Mouse (Mus musculus): ENCODE measurements at regions not wholly inside any gene's neighbourhood (a gene's known extent, or its start where the extent isn't known, plus 50 kb on each side); places are given as distances from the start of the nearest gene placed in this dataset.

DNA sequence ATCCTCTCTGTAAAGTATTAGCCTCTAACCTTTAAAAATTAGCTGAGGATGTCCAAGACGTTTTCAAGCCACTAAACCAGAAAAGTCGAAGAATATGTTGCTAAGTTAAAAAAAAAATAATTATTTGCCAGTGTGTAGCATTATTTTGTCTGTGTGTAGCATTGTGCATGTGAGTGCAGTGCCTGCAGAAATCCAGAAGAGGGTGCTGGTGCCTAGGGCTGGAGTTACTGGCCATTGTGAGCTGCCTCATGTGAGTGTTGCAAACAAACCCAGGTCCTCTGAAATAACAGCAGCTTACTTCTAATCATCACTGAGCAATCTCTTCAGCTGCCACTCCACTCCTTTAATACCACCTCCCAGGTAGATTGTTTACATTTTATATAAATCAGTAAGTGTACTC is 345.0 kb downstream of the Ttll7 start:
- Histone ChIP-seq H3K9me3 (replicated peaks) (no peaks in the 10 kb centered on the region), H3K27ac (replicated peaks) (no peak overlapping the region), H3K4me3 (no peak overlapping the region), H3K4me1 (0 out of 2 replicates have a peak, but pooled peaks cover 4% of the 10 kb centered on the region), H3K27me3 (ENCODE audit: low read depth, poor library complexity, severe bottlenecking) (no peaks in the 10 kb centered on the region), H3K36me3 (no peaks in the 10 kb centered on the region)
- DNase-seq (ENCODE audit: low spot score) = no peak
- 51% methylated on average over 2 of the region's 2 CpGs for WGBS

GRCm38 (mm10) chr3:147211127-147211940 is 359.2 kb downstream of the Ttll7 start:
- no peak for DNase-seq (ENCODE audit: low spot score)
- H3K36me3 ChIP-seq = no peaks in the 10 kb centered on the region
- H3K4me1 ChIP-seq = peaks cover 12% of the 10 kb centered on the region
- H3K27ac ChIP-seq (replicated peaks) = no peak overlapping the region
- no peaks in the 10 kb centered on the region for H3K9me3 ChIP-seq (replicated peaks)
- 74% methylated on average over 5 of the region's 5 CpGs for WGBS
- H3K27me3 ChIP-seq (ENCODE audit: low read depth, poor library complexity, severe bottlenecking) = no peaks in the 10 kb centered on the region
- H3K4me3 ChIP-seq = no peak overlapping the region

GRCm38 (mm10) chr3:147228663-147229062 is 376.5 kb downstream of the Ttll7 start:
- DNase-seq (ENCODE audit: low spot score) = no peak
- H3K27ac ChIP-seq (replicated peaks) = no peak overlapping the region
- WGBS = 88% methylated on average over 2 of the region's 2 CpGs
- no peaks in the 10 kb centered on the region for H3K9me3 ChIP-seq (replicated peaks)
- H3K36me3 ChIP-seq = no peaks in the 10 kb centered on the region
- no peak overlapping the region for H3K4me3 ChIP-seq
- H3K4me1 ChIP-seq = no peaks in the 10 kb centered on the region
- no peaks in the 10 kb centered on the region for H3K27me3 ChIP-seq (ENCODE audit: low read depth, poor library complexity, severe bottlenecking)

DNA sequence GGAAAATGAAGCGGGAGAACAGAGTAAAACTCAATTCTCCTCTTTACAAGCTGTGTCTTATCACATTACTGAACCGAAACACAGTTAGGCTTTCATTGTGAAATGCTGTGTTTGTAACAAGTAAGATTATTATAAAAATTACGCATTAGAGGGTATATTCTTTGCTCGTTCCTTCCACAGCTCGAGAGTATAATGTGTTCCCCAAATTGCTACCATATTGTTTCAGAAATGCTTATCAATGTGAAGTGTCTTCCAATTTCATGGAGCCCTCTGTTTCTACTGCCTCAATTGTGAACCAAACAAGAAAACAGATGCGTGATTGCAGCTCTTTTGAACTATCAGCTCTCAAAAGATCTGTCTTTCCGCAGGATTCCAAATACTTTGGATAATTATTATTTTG is 378.4 kb downstream of the Ttll7 start:
- Histone ChIP-seq H3K27ac (replicated peaks) (no peak overlapping the region), H3K4me3 (no peak overlapping the region), H3K4me1 (no peaks in the 10 kb centered on the region), H3K36me3 (no peaks in the 10 kb centered on the region), H3K27me3 (ENCODE audit: low read depth, poor library complexity, severe bottlenecking) (no peaks in the 10 kb centered on the region), H3K9me3 (replicated peaks) (no peaks in the 10 kb centered on the region)
- WGBS = 96% methylated on average over 7 of the region's 7 CpGs
- DNase-seq (ENCODE audit: low spot score) = no peak

DNA sequence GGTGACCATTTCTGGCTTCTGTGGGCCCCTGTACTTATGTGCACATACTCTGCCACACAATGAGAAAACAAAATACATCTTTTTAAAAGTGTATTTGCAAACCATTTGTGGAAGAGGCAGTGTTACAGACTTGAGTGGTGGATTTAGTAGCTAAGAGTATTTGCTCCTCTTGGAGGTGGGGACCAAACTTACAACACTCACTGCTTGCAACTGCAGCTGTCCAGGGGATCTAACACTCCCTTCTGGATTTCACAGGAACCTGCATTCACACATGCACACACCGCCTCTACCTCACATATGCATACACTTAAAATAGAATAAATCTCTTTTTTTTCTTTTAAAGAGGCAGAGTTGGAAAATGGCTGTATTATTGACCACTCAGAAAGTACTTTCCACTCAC is 386.2 kb downstream of the Ttll7 start:
- Histone ChIP-seq H3K27ac (replicated peaks) (no peak overlapping the region), H3K27me3 (ENCODE audit: low read depth, poor library complexity, severe bottlenecking) (peaks cover 21% of the 10 kb centered on the region), H3K36me3 (no peaks in the 10 kb centered on the region), H3K4me3 (no peak overlapping the region), H3K9me3 (replicated peaks) (no peaks in the 10 kb centered on the region), H3K4me1 (peaks cover 15% of the 10 kb centered on the region)
- 81% methylated on average over 1 of the region's 1 CpGs for WGBS
- DNase-seq (ENCODE audit: low spot score) = no peak

- Histone ChIP-seq H3K27me3 (ENCODE audit: low read depth, poor library complexity, severe bottlenecking) (peaks cover 31% of the 10 kb centered on the region), H3K36me3 (no peaks in the 10 kb centered on the region), H3K4me3 (no peak overlapping the region), H3K4me1 (peaks cover 15% of the 10 kb centered on the region), H3K9me3 (replicated peaks) (no peaks in the 10 kb centered on the region), H3K27ac (replicated peaks) (no peak overlapping the region)
- DNase-seq (ENCODE audit: low spot score) = peak; percentile 42
- 24% methylated on average over 4 of the region's 4 CpGs for WGBS
Measured at GRCm38 (mm10) chr3:147240651-147241050, 388.5 kb downstream of the Ttll7 start.

DNA sequence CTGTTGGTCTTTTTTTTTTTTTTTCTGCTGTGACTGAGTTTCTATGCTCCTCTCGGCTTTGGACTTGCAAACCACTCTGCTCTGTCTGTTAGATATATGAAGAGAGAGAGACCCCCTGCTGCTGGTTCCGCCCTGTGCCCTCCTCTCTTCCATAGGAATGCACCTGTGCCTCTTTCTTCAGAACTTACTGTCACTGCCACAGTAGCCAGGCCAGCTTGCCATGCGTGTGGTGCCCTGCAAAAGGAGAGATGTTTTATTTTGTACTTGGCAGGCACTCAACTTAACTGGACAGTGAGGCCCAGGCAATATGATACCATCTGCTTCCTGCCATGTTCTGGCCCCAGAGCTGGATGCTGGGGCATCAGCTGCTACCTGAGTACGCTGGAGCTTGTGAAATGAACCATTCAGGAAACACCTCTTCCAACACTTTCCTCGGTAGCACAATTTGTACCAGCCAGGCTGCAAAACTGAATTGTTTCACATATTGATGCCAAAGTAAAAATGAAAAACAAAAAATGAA is 392.8 kb downstream of the Ttll7 start:
- Histone ChIP-seq H3K27ac (replicated peaks) (no peak overlapping the region), H3K4me3 (no peak overlapping the region), H3K4me1 (peaks cover 15% of the 10 kb centered on the region), H3K36me3 (no peaks in the 10 kb centered on the region), H3K9me3 (replicated peaks) (no peaks in the 10 kb centered on the region), H3K27me3 (ENCODE audit: low read depth, poor library complexity, severe bottlenecking) (peaks cover 29% of the 10 kb centered on the region)
- 77% methylated on average over 5 of the region's 5 CpGs for WGBS
- no peak for DNase-seq (ENCODE audit: low spot score)

DNA sequence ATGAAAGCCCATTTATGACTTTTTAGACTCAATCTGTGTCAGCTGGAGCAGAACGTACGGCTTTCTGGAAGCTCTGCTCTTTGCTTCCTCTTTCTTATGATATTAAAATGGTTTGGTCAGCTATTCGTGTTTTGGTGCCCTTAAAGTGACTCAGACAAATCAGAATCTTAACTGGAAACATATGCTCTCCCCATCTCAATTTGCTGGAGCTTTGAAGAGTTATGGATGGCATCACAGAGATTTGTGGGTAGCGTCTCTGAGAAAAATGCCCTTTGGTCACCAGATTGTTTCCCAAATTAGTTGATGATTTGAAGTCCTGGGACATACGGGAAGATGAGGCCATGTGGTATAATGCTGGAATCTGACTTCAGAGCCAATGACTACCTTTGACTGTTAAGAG is 394.0 kb downstream of the Ttll7 start:
- H3K4me3 ChIP-seq = no peak overlapping the region
- H3K27ac ChIP-seq (replicated peaks) = no peak overlapping the region
- peaks cover 6% of the 10 kb centered on the region for H3K4me1 ChIP-seq
- WGBS = 85% methylated on average over 5 of the region's 5 CpGs
- DNase-seq (ENCODE audit: low spot score) = no peak
- H3K9me3 ChIP-seq (replicated peaks) = no peaks in the 10 kb centered on the region
- H3K27me3 ChIP-seq (ENCODE audit: low read depth, poor library complexity, severe bottlenecking) = peaks cover 29% of the 10 kb centered on the region
- H3K36me3 ChIP-seq = no peaks in the 10 kb centered on the region

DNA sequence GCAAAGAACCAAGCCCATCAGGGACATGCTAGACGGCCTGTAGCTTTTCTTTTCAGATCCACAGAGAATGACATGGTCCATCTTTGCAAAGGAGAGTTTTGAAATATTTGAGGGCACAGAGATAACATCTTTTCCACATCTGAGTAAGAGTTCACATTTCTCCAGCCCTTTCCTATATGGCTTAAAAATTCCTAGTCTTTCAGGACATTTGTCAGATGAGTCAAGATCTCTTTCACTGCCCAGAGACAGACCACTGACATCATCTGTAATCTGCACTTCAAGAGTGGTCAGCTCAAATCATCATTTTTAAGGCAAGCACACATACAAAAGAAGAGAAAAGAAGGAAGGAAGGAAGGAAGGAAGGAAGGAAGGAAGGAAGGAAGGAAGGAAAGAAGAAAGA is 397.3 kb downstream of the Ttll7 start:
- Histone ChIP-seq H3K36me3 (no peaks in the 10 kb centered on the region), H3K9me3 (replicated peaks) (no peaks in the 10 kb centered on the region), H3K4me3 (no peak overlapping the region), H3K27ac (replicated peaks) (no peak overlapping the region), H3K4me1 (peaks cover 6% of the 10 kb centered on the region), H3K27me3 (ENCODE audit: low read depth, poor library complexity, severe bottlenecking) (peaks cover 8% of the 10 kb centered on the region)
- no peak for DNase-seq (ENCODE audit: low spot score)
- 89% methylated on average over 1 of the region's 1 CpGs for WGBS

GRCm38 (mm10) chr3:147249906-147250305 is 397.7 kb downstream of the Ttll7 start:
- no peak for DNase-seq (ENCODE audit: low spot score)
- 87% methylated on average over 2 of the region's 2 CpGs for WGBS

DNA sequence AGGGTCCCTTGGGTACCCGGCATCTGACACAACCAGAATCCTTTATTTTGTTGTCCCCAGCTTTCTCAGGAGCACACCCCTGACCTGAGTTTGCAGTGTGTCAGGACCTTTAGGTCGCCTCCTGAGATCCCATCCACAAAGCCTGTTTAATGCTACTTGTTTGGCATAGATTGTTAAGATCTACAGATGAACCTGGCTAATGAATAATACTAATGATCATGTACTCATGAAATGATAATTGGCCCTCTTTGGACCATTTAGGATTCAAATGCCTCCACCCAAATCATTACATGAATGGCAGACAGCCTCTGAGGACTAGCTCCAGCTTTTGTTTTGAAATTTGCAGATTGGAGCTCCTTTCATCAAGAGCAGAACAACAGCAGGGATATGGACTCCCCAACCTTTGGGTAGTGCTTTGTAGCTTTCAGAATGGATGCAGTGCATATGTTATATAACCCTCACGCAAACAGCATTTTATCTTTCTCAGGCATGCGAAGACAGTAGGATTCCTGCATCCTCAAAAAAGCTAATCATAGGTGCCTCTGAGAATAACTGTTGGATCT is 400.1 kb downstream of the Ttll7 start:
- no peak overlapping the region for H3K4me3 ChIP-seq
- no peaks in the 10 kb centered on the region for H3K27me3 ChIP-seq (ENCODE audit: low read depth, poor library complexity, severe bottlenecking)
- H3K27ac ChIP-seq (replicated peaks) = no peak overlapping the region
- WGBS = 85% methylated on average over 4 of the region's 4 CpGs
- DNase-seq (ENCODE audit: low spot score) = no peak
- H3K9me3 ChIP-seq (replicated peaks) = no peaks in the 10 kb centered on the region
- no peaks in the 10 kb centered on the region for H3K36me3 ChIP-seq
- H3K4me1 ChIP-seq = peaks cover 8% of the 10 kb centered on the region

More at GRCm38 (mm10) chr3:147249906-147250305, 397.7 kb downstream of the Ttll7 start:
- Histone ChIP-seq H3K27ac (replicated peaks) (no peak overlapping the region), H3K9me3 (replicated peaks) (no peaks in the 10 kb centered on the region), H3K4me3 (no peak overlapping the region), H3K36me3 (no peaks in the 10 kb centered on the region), H3K4me1 (peaks cover 8% of the 10 kb centered on the region), H3K27me3 (ENCODE audit: low read depth, poor library complexity, severe bottlenecking) (0 out of 2 replicates have a peak, but pooled peaks cover 6% of the 10 kb centered on the region)

DNA sequence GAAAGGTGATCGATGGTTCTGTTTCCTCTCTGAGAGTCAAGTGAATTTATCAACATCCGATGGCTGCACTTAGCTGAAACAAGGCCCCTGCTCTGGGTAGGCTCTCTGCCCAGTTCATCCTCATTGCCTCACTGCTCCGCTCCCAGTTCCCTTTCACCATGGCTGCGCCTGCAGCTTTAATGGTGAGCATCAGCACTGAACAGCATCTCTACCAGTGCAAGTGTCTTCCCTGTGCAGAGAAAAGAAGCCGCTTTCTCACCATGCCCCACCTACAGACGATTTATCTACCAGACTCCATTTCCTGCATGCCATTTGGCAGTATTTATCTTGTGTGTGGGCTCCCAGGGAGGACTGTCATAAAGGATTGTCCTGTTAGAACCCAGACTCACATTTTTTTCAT is 400.6 kb downstream of the Ttll7 start:
- no peak for DNase-seq (ENCODE audit: low spot score)
- WGBS = 82% methylated on average over 6 of the region's 6 CpGs
- H3K27me3 ChIP-seq (ENCODE audit: low read depth, poor library complexity, severe bottlenecking) = no peaks in the 10 kb centered on the region
- H3K4me3 ChIP-seq = no peak overlapping the region
- no peaks in the 10 kb centered on the region for H3K9me3 ChIP-seq (replicated peaks)
- H3K4me1 ChIP-seq = peaks cover 8% of the 10 kb centered on the region
- H3K36me3 ChIP-seq = no peaks in the 10 kb centered on the region
- H3K27ac ChIP-seq (replicated peaks) = no peak overlapping the region

DNA sequence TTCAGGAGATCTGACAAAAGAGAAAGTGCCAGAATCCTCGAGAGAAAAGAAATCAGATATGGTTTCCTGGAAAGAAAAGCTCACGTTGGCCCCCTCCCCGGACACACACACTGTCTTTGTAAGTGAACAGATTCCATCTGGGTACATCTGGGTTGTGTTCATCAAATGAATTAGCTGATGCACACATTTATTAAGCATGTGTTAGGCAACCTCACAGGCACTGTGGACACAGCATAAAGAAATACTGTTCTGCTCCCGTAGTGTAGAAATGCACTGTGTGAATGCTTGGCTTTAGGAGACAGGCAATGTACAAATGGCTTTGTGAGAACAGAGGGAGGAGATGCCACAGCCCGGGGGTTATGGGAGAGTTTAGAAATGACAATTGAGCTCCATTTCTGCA is 402.3 kb downstream of the Ttll7 start:
- no peak overlapping the region for H3K4me3 ChIP-seq
- H3K9me3 ChIP-seq (replicated peaks) = no peaks in the 10 kb centered on the region
- H3K27ac ChIP-seq (replicated peaks) = peak overlapping the region; percentile 28; the same call in 1 of the 2 replicates
- no peaks in the 10 kb centered on the region for H3K27me3 ChIP-seq (ENCODE audit: low read depth, poor library complexity, severe bottlenecking)
- H3K4me1 ChIP-seq = peaks cover 8% of the 10 kb centered on the region
- no peak for DNase-seq (ENCODE audit: low spot score)
- H3K36me3 ChIP-seq = no peaks in the 10 kb centered on the region
- WGBS = 82% methylated on average over 5 of the region's 5 CpGs
